Mouse (Mus musculus): ENCODE measurements around the gene Gja10. TPM values are rescaled to one million over a fixed set of nuclear protein-coding genes. Genes with fewer than 3 reads are reported as not detected.

Gja10 gene
- polyA plus RNA-seq, 1 experiment from 2014 or later, result not detected

GRCm38 (mm10) chr4:32560724-32561554 lies 41.6 kb downstream of the Gja10 start:
- Histone ChIP-seq H3K27ac (peak overlapping the region; percentile 55), H3K9ac (no peak overlapping the region), H3K36me3 (peaks cover 4% of the 10 kb centered on the region; the same call in 1 of the 2 replicates), H3K4me3 (replicated peaks) (no peak overlapping the region), H3K9me3 (replicated peaks) (no peaks in the 10 kb centered on the region), H3K4me1 (replicated peaks) (peaks cover 22% of the 10 kb centered on the region), H3K27me3 (no peaks in the 10 kb centered on the region), H3K4me2 (no peak overlapping the region)
- DNase-seq (no peak), ATAC-seq (ENCODE audit: low read depth) (no peak)
- 60% methylated on average over 8 of the region's 8 CpGs for WGBS (ENCODE audit: insufficient replicate concordance)

GRCm38 (mm10) chr4:32560246-32560645 lies 42.3 kb downstream of the Gja10 start:
- 34% methylated on average over 6 of the region's 6 CpGs for WGBS (ENCODE audit: insufficient replicate concordance)
- ATAC-seq (ENCODE audit: low read depth) (no peak), DNase-seq (no peak)
- H3K4me1 ChIP-seq (replicated peaks), result peaks cover 22% of the 10 kb centered on the region
- H3K27ac ChIP-seq, result no peak overlapping the region
- H3K4me3 ChIP-seq (replicated peaks), result no peak overlapping the region
- no peaks in the 10 kb centered on the region for H3K9me3 ChIP-seq (replicated peaks)
- no peak overlapping the region for H3K9ac ChIP-seq
- H3K27me3 ChIP-seq, result no peaks in the 10 kb centered on the region
- H3K36me3 ChIP-seq, result peaks cover 4% of the 10 kb centered on the region; the same call in 1 of the 2 replicates
- H3K4me2 ChIP-seq, result no peak overlapping the region

GRCm38 (mm10) chr4:32555506-32555905 lies 47.1 kb downstream of the Gja10 start:
- Histone ChIP-seq H3K27ac (no peak overlapping the region), H3K4me3 (replicated peaks) (no peak overlapping the region), H3K9me3 (replicated peaks) (no peaks in the 10 kb centered on the region), H3K4me2 (no peak overlapping the region), H3K4me1 (replicated peaks) (peaks cover 4% of the 10 kb centered on the region; the same call in 1 of the 2 replicates), H3K27me3 (no peaks in the 10 kb centered on the region), H3K9ac (no peak overlapping the region), H3K36me3 (no peaks in the 10 kb centered on the region)
- no peak for ATAC-seq (ENCODE audit: low read depth)
- no peak for DNase-seq
- WGBS (ENCODE audit: insufficient replicate concordance), result 68% methylated on average over 7 of the region's 7 CpGs

- Histone ChIP-seq H3K4me2 (no peak overlapping the region), H3K27me3 (no peaks in the 10 kb centered on the region), H3K27ac (no peak overlapping the region), H3K4me1 (replicated peaks) (no peaks in the 10 kb centered on the region), H3K4me3 (replicated peaks) (no peak overlapping the region), H3K9me3 (replicated peaks) (no peaks in the 10 kb centered on the region), H3K9ac (no peak overlapping the region), H3K36me3 (no peaks in the 10 kb centered on the region)
- DNase-seq (no peak), ATAC-seq (ENCODE audit: low read depth) (no peak)
- 36% methylated on average over 4 of the region's 4 CpGs for WGBS (ENCODE audit: insufficient replicate concordance)
Observed at GRCm38 (mm10) chr4:32551337-32551736, 51.2 kb downstream of the Gja10 start.

GRCm38 (mm10) chr4:32549150-32549549 lies 53.4 kb downstream of the Gja10 start:
- 66% methylated on average over 1 of the region's 1 CpGs for WGBS (ENCODE audit: insufficient replicate concordance)
- no peak overlapping the region for H3K4me2 ChIP-seq
- no peak for DNase-seq
- no peak overlapping the region for H3K9ac ChIP-seq
- no peak overlapping the region for H3K4me3 ChIP-seq (replicated peaks)
- H3K9me3 ChIP-seq (replicated peaks), result no peaks in the 10 kb centered on the region
- no peaks in the 10 kb centered on the region for H3K4me1 ChIP-seq (replicated peaks)
- H3K36me3 ChIP-seq, result no peaks in the 10 kb centered on the region
- no peak overlapping the region for H3K27ac ChIP-seq
- no peaks in the 10 kb centered on the region for H3K27me3 ChIP-seq
- no peak for ATAC-seq (ENCODE audit: low read depth)

Other genes starting within 250 kb of the Gja10 start
- gene Casp8ap2, start 12.7 kb upstream of the Gja10 start, polyA plus RNA-seq (2015; fragmentation: Nextera tagmentation; extraction: Ambion mirVana), result 37.9 and 42.7 TPM in 2 replicates
- gene Mdn1, start 54.4 kb upstream of the Gja10 start, polyA plus RNA-seq (2015; fragmentation: Nextera tagmentation; extraction: Ambion mirVana), result 5.8 and 6.5 TPM in 2 replicates
- gene Lyrm2, start 197.5 kb upstream of the Gja10 start, polyA plus RNA-seq (2015; fragmentation: Nextera tagmentation; extraction: Ambion mirVana), result 37.6 and 39.3 TPM in 2 replicates